Mouse (Mus musculus): ENCODE data around the gene Dclk3. TPM values are rescaled to one million over a fixed set of nuclear protein-coding genes. Genes with fewer than 3 reads are reported as not detected.

Dclk3 gene
- polyA plus RNA-seq, 1 experiment from 2014 or later = 2.4 TPM

DNA sequence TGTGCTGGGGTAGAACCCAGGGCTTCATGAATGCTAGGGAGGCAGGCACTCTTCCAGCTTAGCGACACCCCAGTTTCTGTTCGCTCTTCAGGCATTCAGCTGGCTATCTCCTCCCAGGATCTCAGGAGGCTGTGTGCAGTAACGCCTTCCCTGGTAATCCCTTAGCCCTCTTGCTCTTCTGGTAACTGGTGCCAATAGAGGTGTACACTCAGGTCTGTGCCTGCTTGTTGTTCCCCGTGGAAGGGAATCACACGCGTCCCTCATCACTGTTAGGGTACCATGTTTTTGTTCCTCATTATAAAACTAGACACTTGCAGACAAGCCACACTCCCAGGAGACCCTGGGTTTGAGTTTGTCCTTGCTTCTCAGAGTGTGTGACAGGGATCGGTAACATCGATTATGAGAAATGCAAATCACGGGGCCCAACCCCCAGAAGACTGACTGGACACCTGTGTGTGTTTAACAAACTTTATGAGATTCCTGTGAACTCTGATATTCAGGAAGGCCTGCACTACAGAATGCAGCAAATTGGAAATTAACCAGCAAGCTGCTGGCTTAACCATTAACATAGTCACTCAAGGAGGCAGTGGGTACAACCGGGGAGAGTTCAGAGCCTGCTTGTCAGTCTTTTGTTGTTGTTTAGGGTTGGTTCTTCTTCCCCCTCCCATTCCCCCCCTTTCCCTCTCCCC is 22.7 kb downstream of the Dclk3 start:
- H3K4me2 ChIP-seq (ENCODE audit: low read depth, low read length) = no peak overlapping the region
- WGBS = 68% methylated on average over 10 of the region's 10 CpGs
- DNase-seq (ENCODE audit: low spot score) = no peak
- no peaks in the 10 kb centered on the region for H3K36me3 ChIP-seq (ENCODE audit: control insufficient read depth, insufficient read depth, low read length)
- H3K9ac ChIP-seq (ENCODE audit: low read depth, low read length) = no peak overlapping the region
- no peak for ATAC-seq (ENCODE audit: low read depth)
- no peaks in the 10 kb centered on the region for H3K27me3 ChIP-seq (replicated peaks; ENCODE audit: control insufficient read depth, insufficient read depth, low read length)
- H3K4me3 ChIP-seq (ENCODE audit: low read depth, low read length) = no peak overlapping the region
- no peak overlapping the region for H3K27ac ChIP-seq (replicated peaks; ENCODE audit: low read depth, low read length)
- peaks cover 5% of the 10 kb centered on the region for H3K4me1 ChIP-seq (ENCODE audit: control insufficient read depth, insufficient read depth, low read length)
- no peaks in the 10 kb centered on the region for H3K9me3 ChIP-seq (ENCODE audit: control insufficient read depth, low read length)

DNA sequence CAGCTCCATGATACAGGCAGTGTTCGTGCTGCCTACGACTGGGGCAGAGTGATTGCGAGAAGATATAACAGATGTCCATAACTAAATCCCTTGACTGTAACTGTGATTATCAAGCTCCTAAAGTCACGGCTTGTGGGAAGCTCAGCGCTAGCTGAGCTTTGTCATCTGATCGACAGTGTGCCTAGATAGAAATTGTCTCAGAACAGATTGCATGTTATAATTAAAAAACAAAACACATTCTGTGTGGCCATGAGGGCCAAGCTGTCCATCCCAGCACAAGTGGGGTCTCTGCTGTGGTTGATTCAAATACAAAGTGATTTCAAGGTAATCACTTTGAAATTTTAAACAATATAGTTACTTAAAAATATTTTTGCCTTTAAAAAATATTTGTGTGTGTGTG is 26.8 kb downstream of the Dclk3 start:
- no peak overlapping the region for H3K4me3 ChIP-seq (ENCODE audit: low read depth, low read length)
- H3K36me3 ChIP-seq (ENCODE audit: control insufficient read depth, insufficient read depth, low read length) = no peaks in the 10 kb centered on the region
- DNase-seq (ENCODE audit: low spot score) (no peak), ATAC-seq (ENCODE audit: low read depth) (no peak)
- no peak overlapping the region for H3K9ac ChIP-seq (ENCODE audit: low read depth, low read length)
- no peak overlapping the region for H3K27ac ChIP-seq (replicated peaks; ENCODE audit: low read depth, low read length)
- H3K9me3 ChIP-seq (ENCODE audit: control insufficient read depth, low read length) = no peaks in the 10 kb centered on the region
- no peaks in the 10 kb centered on the region for H3K27me3 ChIP-seq (replicated peaks; ENCODE audit: control insufficient read depth, insufficient read depth, low read length)
- H3K4me1 ChIP-seq (ENCODE audit: control insufficient read depth, insufficient read depth, low read length) = no peaks in the 10 kb centered on the region
- WGBS = 89% methylated on average over 6 of the region's 6 CpGs
- H3K4me2 ChIP-seq (ENCODE audit: low read depth, low read length) = no peak overlapping the region

DNA sequence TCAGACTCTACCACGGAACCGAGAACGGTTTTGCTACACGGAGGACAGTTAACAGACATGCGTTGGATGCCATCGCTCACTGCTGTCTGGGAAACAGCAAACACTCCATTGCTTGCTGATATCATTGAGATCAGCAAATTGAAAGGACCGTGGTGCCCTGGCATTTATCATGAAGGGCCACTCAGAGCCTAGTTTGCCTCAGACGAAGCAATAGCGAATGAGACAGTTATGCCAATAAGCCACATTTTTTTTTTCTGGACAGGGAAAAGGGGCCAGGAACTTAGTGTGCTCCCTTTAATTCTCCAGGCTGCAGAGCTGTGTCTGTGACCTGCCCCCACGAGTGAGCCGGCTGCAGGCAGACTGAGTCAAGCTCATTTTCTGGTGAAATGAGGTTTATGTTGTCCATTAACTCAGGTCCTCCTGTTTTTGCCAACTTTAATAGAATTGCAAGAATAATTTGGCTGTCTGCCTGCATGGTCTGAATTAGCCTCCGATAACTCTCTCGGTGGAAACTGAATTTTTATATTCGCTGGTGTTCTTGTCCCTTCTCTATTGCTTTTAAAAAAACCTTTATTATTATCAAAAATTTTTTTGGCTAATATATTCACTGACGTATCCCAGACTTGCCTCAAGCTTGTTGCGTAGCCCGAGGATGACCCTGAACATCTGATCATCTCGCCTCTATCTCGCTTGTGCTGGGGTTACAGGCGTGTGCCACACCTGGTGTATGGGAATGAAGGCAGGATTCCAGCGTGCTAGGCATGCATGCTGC is 35.0 kb downstream of the Dclk3 start:
- Histone ChIP-seq H3K4me2 (ENCODE audit: low read depth, low read length) (no peak overlapping the region), H3K9me3 (ENCODE audit: control insufficient read depth, low read length) (no peaks in the 10 kb centered on the region), H3K9ac (ENCODE audit: low read depth, low read length) (no peak overlapping the region), H3K27me3 (replicated peaks; ENCODE audit: control insufficient read depth, insufficient read depth, low read length) (no peaks in the 10 kb centered on the region), H3K27ac (replicated peaks; ENCODE audit: low read depth, low read length) (no peak overlapping the region), H3K36me3 (ENCODE audit: control insufficient read depth, insufficient read depth, low read length) (no peaks in the 10 kb centered on the region), H3K4me1 (ENCODE audit: control insufficient read depth, insufficient read depth, low read length) (no peaks in the 10 kb centered on the region), H3K4me3 (ENCODE audit: low read depth, low read length) (no peak overlapping the region)
- no peak for DNase-seq (ENCODE audit: low spot score)
- 65% methylated on average over 21 of the region's 21 CpGs for WGBS
- ATAC-seq (ENCODE audit: low read depth) = no peak

DNA sequence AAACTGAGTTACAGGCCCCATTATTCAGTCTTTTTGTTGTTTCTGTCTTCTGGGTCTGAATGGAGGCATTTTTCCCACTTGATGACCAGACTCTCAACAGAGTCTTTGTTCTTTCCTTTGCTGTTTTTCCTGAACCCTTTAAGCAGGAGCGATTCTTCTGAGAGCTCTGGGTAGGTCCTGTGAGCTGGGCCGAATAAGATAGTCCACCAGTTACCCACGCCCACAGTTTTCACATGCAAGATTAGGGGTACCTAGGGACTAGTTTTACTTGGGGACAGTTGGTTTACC is 35.5 kb downstream of the Dclk3 start:
- no peak overlapping the region for H3K9ac ChIP-seq (ENCODE audit: low read depth, low read length)
- no peak overlapping the region for H3K4me3 ChIP-seq (ENCODE audit: low read depth, low read length)
- whole genome bisulfite sequencing = 52% methylated on average over 3 of the region's 3 CpGs
- H3K4me2 ChIP-seq (ENCODE audit: low read depth, low read length) = no peak overlapping the region
- no peaks in the 10 kb centered on the region for H3K9me3 ChIP-seq (ENCODE audit: control insufficient read depth, low read length)
- DNase-seq (ENCODE audit: low spot score) (no peak), ATAC-seq (ENCODE audit: low read depth) (no peak)
- H3K27ac ChIP-seq (replicated peaks; ENCODE audit: low read depth, low read length) = no peak overlapping the region
- no peaks in the 10 kb centered on the region for H3K36me3 ChIP-seq (ENCODE audit: control insufficient read depth, insufficient read depth, low read length)
- H3K4me1 ChIP-seq (ENCODE audit: control insufficient read depth, insufficient read depth, low read length) = no peaks in the 10 kb centered on the region
- no peaks in the 10 kb centered on the region for H3K27me3 ChIP-seq (replicated peaks; ENCODE audit: control insufficient read depth, insufficient read depth, low read length)

DNA sequence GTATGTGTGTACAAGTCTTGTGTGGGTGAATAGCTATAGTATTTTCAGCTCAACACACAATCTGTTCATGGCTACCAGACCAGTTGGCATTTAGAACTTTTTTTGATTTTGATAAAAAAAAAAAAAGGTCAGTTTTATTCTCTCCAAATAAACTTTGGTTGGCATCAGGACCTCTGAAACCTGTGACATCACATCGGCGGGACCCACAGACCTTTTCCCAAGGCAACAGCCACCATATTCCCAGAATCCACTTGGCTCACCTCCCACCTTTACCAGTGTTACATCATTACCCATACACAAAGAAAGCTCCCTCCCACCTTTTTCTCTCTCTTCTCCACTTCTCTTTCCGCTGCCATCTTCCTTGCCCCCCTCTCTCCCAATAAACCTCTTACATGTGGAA is 36.4 kb downstream of the Dclk3 start:
- 97% methylated on average over 3 of the region's 3 CpGs for WGBS
- ATAC-seq (ENCODE audit: low read depth) (no peak), DNase-seq (ENCODE audit: low spot score) (no peak)
- H3K9me3 ChIP-seq (ENCODE audit: control insufficient read depth, low read length) = no peaks in the 10 kb centered on the region
- H3K4me3 ChIP-seq (ENCODE audit: low read depth, low read length) = no peak overlapping the region
- H3K27me3 ChIP-seq (replicated peaks; ENCODE audit: control insufficient read depth, insufficient read depth, low read length) = no peaks in the 10 kb centered on the region
- H3K27ac ChIP-seq (replicated peaks; ENCODE audit: low read depth, low read length) = no peak overlapping the region
- H3K36me3 ChIP-seq (ENCODE audit: control insufficient read depth, insufficient read depth, low read length) = no peaks in the 10 kb centered on the region
- H3K4me1 ChIP-seq (ENCODE audit: control insufficient read depth, insufficient read depth, low read length) = no peaks in the 10 kb centered on the region
- no peak overlapping the region for H3K9ac ChIP-seq (ENCODE audit: low read depth, low read length)
- H3K4me2 ChIP-seq (ENCODE audit: low read depth, low read length) = no peak overlapping the region

DNA sequence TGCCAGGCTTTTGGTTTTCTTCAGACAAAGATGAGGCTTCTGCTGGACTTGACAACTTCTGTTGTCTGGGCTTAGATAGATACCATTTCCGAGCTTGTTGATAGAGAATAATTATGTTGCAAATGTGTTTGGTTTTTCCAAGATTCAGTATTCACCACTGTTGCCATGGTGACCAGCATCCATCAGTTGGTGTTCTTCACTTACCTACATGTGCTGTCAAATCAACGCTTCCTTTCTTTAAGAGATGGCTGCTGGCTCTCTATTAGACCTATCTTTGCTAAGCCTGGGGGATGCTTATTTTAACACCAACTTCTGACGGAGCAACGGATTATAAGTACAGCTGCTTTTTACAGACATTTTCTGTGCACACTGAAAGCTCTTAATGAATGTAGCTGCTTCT is 37.1 kb downstream of the Dclk3 start:
- Histone ChIP-seq H3K36me3 (ENCODE audit: control insufficient read depth, insufficient read depth, low read length) (no peaks in the 10 kb centered on the region), H3K4me1 (ENCODE audit: control insufficient read depth, insufficient read depth, low read length) (no peaks in the 10 kb centered on the region), H3K27me3 (replicated peaks; ENCODE audit: control insufficient read depth, insufficient read depth, low read length) (no peaks in the 10 kb centered on the region), H3K4me3 (ENCODE audit: low read depth, low read length) (no peak overlapping the region), H3K9ac (ENCODE audit: low read depth, low read length) (no peak overlapping the region), H3K4me2 (ENCODE audit: low read depth, low read length) (no peak overlapping the region), H3K9me3 (ENCODE audit: control insufficient read depth, low read length) (no peaks in the 10 kb centered on the region), H3K27ac (replicated peaks; ENCODE audit: low read depth, low read length) (no peak overlapping the region)
- ATAC-seq (ENCODE audit: low read depth) = no peak
- DNase-seq (ENCODE audit: low spot score) = no peak
- 63% methylated on average over 4 of the region's 4 CpGs for WGBS

DNA sequence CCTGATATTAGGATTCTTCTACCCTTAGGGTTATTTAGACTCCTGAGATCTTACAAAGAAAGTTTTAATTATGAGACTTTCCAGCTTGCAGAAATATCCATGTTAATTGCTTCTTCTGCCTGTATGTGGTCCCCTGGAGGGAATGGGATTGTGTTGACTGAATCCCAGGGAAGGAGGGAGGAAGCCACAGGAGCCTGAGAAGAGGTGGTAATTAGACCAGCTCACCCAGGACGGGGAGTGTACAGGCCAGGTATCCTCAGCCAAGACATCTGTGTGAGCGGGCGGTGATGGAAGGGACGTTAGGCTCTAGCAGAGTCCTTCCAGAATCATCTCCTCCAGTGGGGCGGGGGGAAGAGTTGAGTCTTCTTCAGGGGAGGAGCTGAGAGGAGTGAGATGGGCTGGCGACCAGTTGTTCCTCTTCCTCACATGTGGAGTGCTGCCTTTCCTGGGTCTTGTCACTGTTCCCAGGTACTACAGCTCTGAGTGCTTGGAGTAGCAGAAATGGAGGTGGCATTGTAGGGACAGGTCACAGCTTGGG is 37.7 kb downstream of the Dclk3 start:
- Histone ChIP-seq H3K4me1 (ENCODE audit: control insufficient read depth, insufficient read depth, low read length) (no peaks in the 10 kb centered on the region), H3K36me3 (ENCODE audit: control insufficient read depth, insufficient read depth, low read length) (no peaks in the 10 kb centered on the region), H3K9ac (ENCODE audit: low read depth, low read length) (no peak overlapping the region), H3K27me3 (replicated peaks; ENCODE audit: control insufficient read depth, insufficient read depth, low read length) (no peaks in the 10 kb centered on the region), H3K9me3 (ENCODE audit: control insufficient read depth, low read length) (no peaks in the 10 kb centered on the region), H3K4me2 (ENCODE audit: low read depth, low read length) (no peak overlapping the region), H3K4me3 (ENCODE audit: low read depth, low read length) (no peak overlapping the region), H3K27ac (replicated peaks; ENCODE audit: low read depth, low read length) (no peak overlapping the region)
- no peak for DNase-seq (ENCODE audit: low spot score)
- peak; percentile 56; the same call in 1 of the 2 replicates for ATAC-seq (ENCODE audit: low read depth)
- WGBS = 67% methylated on average over 6 of the region's 6 CpGs

DNA sequence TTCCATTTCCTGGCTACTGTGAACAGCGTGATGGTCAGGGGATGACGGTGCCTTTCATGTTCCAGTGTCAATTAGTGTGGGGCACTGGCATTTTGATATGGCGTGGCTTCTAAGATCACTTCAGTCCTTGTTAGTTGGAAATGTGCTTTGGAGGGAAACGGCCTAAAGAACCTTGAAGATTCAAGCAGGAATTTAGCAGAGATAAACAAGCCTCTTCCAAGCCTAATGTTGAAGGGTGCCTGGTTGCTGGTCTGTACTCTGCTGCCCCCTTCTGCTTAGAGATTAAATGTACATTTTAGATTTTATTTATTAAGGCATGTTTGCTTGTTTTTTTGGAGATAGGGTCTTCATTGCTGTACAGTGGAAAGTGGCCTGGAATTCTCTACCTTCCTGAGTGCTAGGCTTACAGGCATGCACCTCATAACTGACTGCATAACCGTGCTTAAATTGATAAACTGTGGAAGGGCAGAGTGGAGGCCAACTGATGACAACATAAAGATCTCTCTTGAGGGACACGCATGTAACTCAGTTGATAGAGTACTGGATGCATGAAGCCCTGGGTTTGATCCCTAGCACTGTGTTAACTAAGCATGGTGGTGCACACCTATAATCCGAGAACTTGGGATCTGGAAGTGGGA is 40.1 kb downstream of the Dclk3 start:
- H3K36me3 ChIP-seq (ENCODE audit: control insufficient read depth, insufficient read depth, low read length) = no peaks in the 10 kb centered on the region
- no peak overlapping the region for H3K27ac ChIP-seq (replicated peaks; ENCODE audit: low read depth, low read length)
- no peak overlapping the region for H3K4me2 ChIP-seq (ENCODE audit: low read depth, low read length)
- 55% methylated on average over 7 of the region's 7 CpGs for WGBS
- H3K27me3 ChIP-seq (replicated peaks; ENCODE audit: control insufficient read depth, insufficient read depth, low read length) = no peaks in the 10 kb centered on the region
- H3K9me3 ChIP-seq (ENCODE audit: control insufficient read depth, low read length) = no peaks in the 10 kb centered on the region
- H3K4me1 ChIP-seq (ENCODE audit: control insufficient read depth, insufficient read depth, low read length) = no peaks in the 10 kb centered on the region
- no peak overlapping the region for H3K9ac ChIP-seq (ENCODE audit: low read depth, low read length)
- DNase-seq (ENCODE audit: low spot score) (peak; percentile 64), ATAC-seq (ENCODE audit: low read depth) (no peak)
- no peak overlapping the region for H3K4me3 ChIP-seq (ENCODE audit: low read depth, low read length)
